Mouse (Mus musculus) ES-Bruce4 (cell line): ENCODE results near the gene A930017K11Rik.

Source experiments
- CTCF ChIP-seq: IDR thresholded peaks from one replicate; pipeline ENCODE4 v1.8.1; 2011; ENCODE audit warnings: low read depth, low read length
- EP300 ChIP-seq: IDR thresholded peaks from 2 replicates; pipeline ENCODE4 v1.6.1; 2011; ENCODE audit warnings: low read depth, low read length; ENCODE audit not compliant: insufficient read depth
- POLR2A ChIP-seq: IDR thresholded peaks from one replicate; pipeline ENCODE4 v1.8.1; 2011; ENCODE audit warnings: low read length; ENCODE audit not compliant: insufficient read depth

DNA sequence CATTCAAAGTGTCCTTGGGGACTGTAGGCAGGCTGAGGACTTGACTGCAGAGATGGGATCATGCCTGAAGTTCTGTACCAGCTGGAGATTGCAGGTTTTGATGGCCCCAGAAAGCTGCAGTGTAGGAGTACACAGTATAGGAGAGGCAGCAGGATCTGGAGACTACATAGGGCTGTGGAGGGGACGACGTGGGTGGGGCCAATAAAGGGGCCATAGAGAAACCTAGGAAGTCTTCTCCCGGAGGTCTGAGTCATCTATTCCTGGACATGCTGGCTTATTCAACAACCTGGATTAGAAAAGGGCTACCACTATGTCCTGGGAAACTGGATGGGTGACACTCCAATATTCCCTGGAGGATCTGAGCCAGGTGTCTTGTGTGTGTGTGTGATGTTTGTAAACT is 3.4 kb upstream of the A930017K11Rik start:
- TF ChIP-seq CTCF, result no peak
- no peak for TF ChIP-seq POLR2A
- TF ChIP-seq EP300, result no peak
